Mouse (Mus musculus): ENCODE results near the gene Fam83g. TPM values are rescaled to one million over a fixed set of nuclear protein-coding genes. Genes with fewer than 3 reads are reported as not detected.

Fam83g gene
- polyA plus RNA-seq, 1 experiment, result 0.55 TPM

- no peak for DNase-seq (ENCODE audit: low read depth)
- TF ChIP-seq CTCF (IDR thresholded peaks at IDR 0.05; ENCODE audit: borderline replicate concordance, extremely low read depth, insufficient read depth, insufficient read length), result no peak
- no peak for TF ChIP-seq POLR2A (IDR thresholded peaks at IDR 0.05; ENCODE audit: borderline replicate concordance, extremely low read depth, insufficient read depth, insufficient read length, poor library complexity, severe bottlenecking)
Observed at GRCm38 (mm10) chr11:61702494-61702893, 18.6 kb downstream of the Fam83g start.

- DNase-seq (ENCODE audit: low read depth), result no peak
- TF ChIP-seq CTCF (IDR thresholded peaks at IDR 0.05; ENCODE audit: borderline replicate concordance, extremely low read depth, insufficient read depth, insufficient read length) (no peak), POLR2A (IDR thresholded peaks at IDR 0.05; ENCODE audit: borderline replicate concordance, extremely low read depth, insufficient read depth, insufficient read length, poor library complexity, severe bottlenecking) (no peak)
Observed at GRCm38 (mm10) chr11:61705581-61705980, 21.7 kb downstream of the Fam83g start.

- no peak for TF ChIP-seq POLR2A (IDR thresholded peaks at IDR 0.05; ENCODE audit: borderline replicate concordance, extremely low read depth, insufficient read depth, insufficient read length, poor library complexity, severe bottlenecking)
- TF ChIP-seq CTCF (IDR thresholded peaks at IDR 0.05; ENCODE audit: borderline replicate concordance, extremely low read depth, insufficient read depth, insufficient read length), result no peak
Observed at GRCm38 (mm10) chr11:61706232-61706631, 22.3 kb downstream of the Fam83g start.

GRCm38 (mm10) chr11:61708928-61709327 lies 25.0 kb downstream of the Fam83g start:
- no peak for DNase-seq (ENCODE audit: low read depth)
- no peak for TF ChIP-seq CTCF (IDR thresholded peaks at IDR 0.05; ENCODE audit: borderline replicate concordance, extremely low read depth, insufficient read depth, insufficient read length)
- no peak for TF ChIP-seq POLR2A (IDR thresholded peaks at IDR 0.05; ENCODE audit: borderline replicate concordance, extremely low read depth, insufficient read depth, insufficient read length, poor library complexity, severe bottlenecking)

More at GRCm38 (mm10) chr11:61706232-61706631, 22.3 kb downstream of the Fam83g start:
- no peak for DNase-seq (ENCODE audit: low read depth)

- no peak for TF ChIP-seq POLR2A (IDR thresholded peaks at IDR 0.05; ENCODE audit: borderline replicate concordance, extremely low read depth, insufficient read depth, insufficient read length, poor library complexity, severe bottlenecking)
- no peak for TF ChIP-seq CTCF (IDR thresholded peaks at IDR 0.05; ENCODE audit: borderline replicate concordance, extremely low read depth, insufficient read depth, insufficient read length)
- DNase-seq (ENCODE audit: low read depth), result no peak
Observed at GRCm38 (mm10) chr11:61713157-61713855, 29.4 kb downstream of the Fam83g start.

- DNase-seq (ENCODE audit: low read depth), result peak; percentile 92
- TF ChIP-seq CTCF (IDR thresholded peaks at IDR 0.05; ENCODE audit: borderline replicate concordance, extremely low read depth, insufficient read depth, insufficient read length) (peak; percentile 92), POLR2A (IDR thresholded peaks at IDR 0.05; ENCODE audit: borderline replicate concordance, extremely low read depth, insufficient read depth, insufficient read length, poor library complexity, severe bottlenecking) (no peak)
Observed at GRCm38 (mm10) chr11:61714346-61715117, 30.6 kb downstream of the Fam83g start.

GRCm38 (mm10) chr11:61715130-61715529 lies 31.2 kb downstream of the Fam83g start:
- DNase-seq (ENCODE audit: low read depth), result no peak
- TF ChIP-seq CTCF (IDR thresholded peaks at IDR 0.05; ENCODE audit: borderline replicate concordance, extremely low read depth, insufficient read depth, insufficient read length), result no peak
- no peak for TF ChIP-seq POLR2A (IDR thresholded peaks at IDR 0.05; ENCODE audit: borderline replicate concordance, extremely low read depth, insufficient read depth, insufficient read length, poor library complexity, severe bottlenecking)

- TF ChIP-seq CTCF (IDR thresholded peaks at IDR 0.05; ENCODE audit: borderline replicate concordance, extremely low read depth, insufficient read depth, insufficient read length), result no peak
- TF ChIP-seq POLR2A (IDR thresholded peaks at IDR 0.05; ENCODE audit: borderline replicate concordance, extremely low read depth, insufficient read depth, insufficient read length, poor library complexity, severe bottlenecking), result no peak
- DNase-seq (ENCODE audit: low read depth), result no peak
Observed at GRCm38 (mm10) chr11:61717990-61718389, 34.1 kb downstream of the Fam83g start.

- no peak for DNase-seq (ENCODE audit: low read depth)
- TF ChIP-seq CTCF (IDR thresholded peaks at IDR 0.05; ENCODE audit: borderline replicate concordance, extremely low read depth, insufficient read depth, insufficient read length) (no peak), POLR2A (IDR thresholded peaks at IDR 0.05; ENCODE audit: borderline replicate concordance, extremely low read depth, insufficient read depth, insufficient read length, poor library complexity, severe bottlenecking) (no peak)
Observed at GRCm38 (mm10) chr11:61719387-61719786, 35.5 kb downstream of the Fam83g start.

GRCm38 (mm10) chr11:61719826-61720225 lies 35.9 kb downstream of the Fam83g start:
- DNase-seq (ENCODE audit: low read depth), result no peak
- no peak for TF ChIP-seq CTCF (IDR thresholded peaks at IDR 0.05; ENCODE audit: borderline replicate concordance, extremely low read depth, insufficient read depth, insufficient read length)
- no peak for TF ChIP-seq POLR2A (IDR thresholded peaks at IDR 0.05; ENCODE audit: borderline replicate concordance, extremely low read depth, insufficient read depth, insufficient read length, poor library complexity, severe bottlenecking)

GRCm38 (mm10) chr11:61720636-61721035 lies 36.7 kb downstream of the Fam83g start, which contains the start of gene Slc5a10:
TSS of gene Slc5a10 (minus strand) at chr11:61720826.
- DNase-seq (ENCODE audit: low read depth), result no peak
- TF ChIP-seq CTCF (IDR thresholded peaks at IDR 0.05; ENCODE audit: borderline replicate concordance, extremely low read depth, insufficient read depth, insufficient read length), result no peak
- no peak for TF ChIP-seq POLR2A (IDR thresholded peaks at IDR 0.05; ENCODE audit: borderline replicate concordance, extremely low read depth, insufficient read depth, insufficient read length, poor library complexity, severe bottlenecking)
